Mouse (Mus musculus) common myeloid progenitor, adult 5-6 weeks (primary cell): ENCODE measurements at regions not wholly inside any gene's neighbourhood (a gene's known extent, or its start where the extent isn't known, plus 50 kb on each side); places are given as distances from the start of the nearest gene placed in this dataset.
A peak's percentile ranks its signal among the peaks of the same experiment; 100 is the strongest.

Experiments
- ATAC-seq: replicated peaks from 2 replicates; pipeline ENCODE4 v1.8.0; 2016; ENCODE audit warnings: low read depth, mild to moderate bottlenecking, moderate TSS enrichment, inconsistent platforms; ENCODE audit not compliant: poor library complexity, severe bottlenecking

- peak; percentile 98 for ATAC-seq
Measured at GRCm38 (mm10) chr1:102628061-102628460, 2140.3 kb upstream of the Cdh20 start.

- ATAC-seq = no peak
Measured at GRCm38 (mm10) chr1:102644379-102644778, 2123.9 kb upstream of the Cdh20 start.

GRCm38 (mm10) chr1:102687367-102688070, 2080.8 kb upstream of the Cdh20 start:
- no peak for ATAC-seq

- ATAC-seq = no peak
Measured at GRCm38 (mm10) chr1:102716459-102716858, 2051.9 kb upstream of the Cdh20 start.

- ATAC-seq = no peak
Measured at GRCm38 (mm10) chr1:102733991-102734390, 2034.3 kb upstream of the Cdh20 start.

- ATAC-seq = no peak
Measured at GRCm38 (mm10) chr1:102735392-102735791, 2032.9 kb upstream of the Cdh20 start.

- no peak for ATAC-seq
Measured at GRCm38 (mm10) chr1:102757941-102758340, 2010.4 kb upstream of the Cdh20 start.
